Mouse (Mus musculus) intestine, embryonic 15.5 days (tissue): ENCODE measurements at regions not wholly inside any gene's neighbourhood (a gene's known extent, or its start where the extent isn't known, plus 50 kb on each side); places are given as distances from the start of the nearest gene placed in this dataset.

Experiments used
- ATAC-seq: fragments of 200-750 bp; cut with Nextera tagmentation; 2 replicates; pipeline ENCODE4 v1.8.0; 2017; ENCODE audit warnings: moderate TSS enrichment, moderate library complexity
- H3K27ac ChIP-seq: fragments of 300-500 bp; sonication (generic); 2 replicates; pipeline ENCODE4 v1.5.1; 2015; ENCODE audit warnings: mild to moderate bottlenecking, inconsistent platforms
- H3K27me3 ChIP-seq: fragments of 300-500 bp; sonication (generic); replicated peaks from 2 replicates; pipeline ENCODE4 v1.6.1; 2015; ENCODE audit warnings: inconsistent platforms
- H3K36me3 ChIP-seq: fragments of 300-500 bp; sonication (generic); 2 replicates; pipeline ENCODE4 v1.6.1; 2015; ENCODE audit warnings: inconsistent platforms
- H3K4me1 ChIP-seq: fragments of 300-500 bp; sonication (generic); replicated peaks from 2 replicates; pipeline ENCODE4 v1.6.1; 2015; ENCODE audit warnings: inconsistent platforms
- H3K4me2 ChIP-seq: fragments of 300-500 bp; sonication (generic); replicated peaks from 2 replicates; pipeline ENCODE4 v1.6.1; 2015; ENCODE audit warnings: mild to moderate bottlenecking, inconsistent platforms
- H3K4me3 ChIP-seq: fragments of 300-500 bp; sonication (generic); replicated peaks from 2 replicates; pipeline ENCODE4 v1.5.1; 2015; ENCODE audit warnings: inconsistent platforms
- H3K9ac ChIP-seq: fragments of 300-500 bp; sonication (generic); 2 replicates; pipeline ENCODE4 v1.6.1; 2015; ENCODE audit warnings: inconsistent platforms
- H3K9me3 ChIP-seq: fragments of 300-500 bp; sonication (generic); 2 replicates; pipeline ENCODE4 v1.6.1; 2016; ENCODE audit warnings: inconsistent platforms
- WGBS: fragments of 180-500 bp; shearing (Covaris S2); methylation state at CpG from one replicate; pipeline ENCODE4 v1.1.7; 2015; 5-methylcytosine and 5-hydroxymethylcytosine counted together

DNA sequence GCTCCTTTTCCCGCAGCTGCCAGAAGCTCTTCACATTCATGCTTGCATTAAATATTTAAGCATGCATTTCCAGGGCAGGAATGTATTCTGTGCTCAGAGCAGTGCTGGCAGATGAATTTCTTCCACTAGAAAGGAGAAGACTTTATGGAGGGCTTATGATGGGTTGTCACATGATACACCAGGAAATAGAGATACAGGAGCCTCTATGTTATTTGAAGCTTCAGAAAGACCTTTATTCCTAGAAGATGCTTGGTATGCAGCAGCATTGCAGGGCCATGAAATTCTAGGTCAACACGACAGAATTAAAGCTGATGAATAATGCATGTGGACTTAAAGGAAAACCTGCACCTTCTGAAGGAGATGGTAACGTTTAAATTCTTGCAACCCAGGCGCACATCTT, 212.1 kb downstream of the Adgrg6 start:
- Histone ChIP-seq H3K4me3 (no peak overlapping the region), H3K27ac (no peak overlapping the region), H3K4me1 (no peaks in the 10 kb centered on the region), H3K36me3 (no peaks in the 10 kb centered on the region), H3K27me3 (no peaks in the 10 kb centered on the region), H3K9me3 (no peaks in the 10 kb centered on the region), H3K4me2 (no peak overlapping the region), H3K9ac (no peak overlapping the region)
- 71% methylated on average over 4 of the region's 4 CpGs for WGBS
- no peak for ATAC-seq

DNA sequence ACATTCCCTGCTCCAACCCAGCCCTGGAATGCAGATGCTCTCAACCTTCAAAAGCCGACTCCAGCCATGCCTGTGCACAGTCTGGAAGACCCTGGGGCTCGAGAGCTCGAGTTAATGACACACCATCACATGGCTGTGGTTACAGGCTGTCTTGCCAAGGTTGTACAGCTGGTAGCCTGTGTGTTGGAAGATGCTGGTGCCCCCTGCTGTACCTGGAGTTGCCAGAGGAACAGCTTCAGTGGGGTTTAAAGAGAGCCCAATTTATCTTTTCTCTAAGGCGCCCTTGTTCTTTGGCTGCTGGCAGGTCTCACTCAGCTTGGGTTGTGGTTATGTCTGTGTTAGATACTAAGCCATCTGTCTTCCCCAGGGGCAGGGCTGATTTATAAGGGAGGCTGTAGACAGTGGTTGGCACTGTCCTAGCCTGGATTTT, 212.8 kb downstream of the Adgrg6 start:
- no peak overlapping the region for H3K4me2 ChIP-seq
- no peak overlapping the region for H3K4me3 ChIP-seq
- no peaks in the 10 kb centered on the region for H3K36me3 ChIP-seq
- 35% methylated on average over 4 of the region's 4 CpGs for WGBS
- H3K9me3 ChIP-seq: no peaks in the 10 kb centered on the region
- no peak for ATAC-seq
- no peak overlapping the region for H3K9ac ChIP-seq
- no peaks in the 10 kb centered on the region for H3K4me1 ChIP-seq
- H3K27ac ChIP-seq: no peak overlapping the region
- H3K27me3 ChIP-seq: no peaks in the 10 kb centered on the region

DNA sequence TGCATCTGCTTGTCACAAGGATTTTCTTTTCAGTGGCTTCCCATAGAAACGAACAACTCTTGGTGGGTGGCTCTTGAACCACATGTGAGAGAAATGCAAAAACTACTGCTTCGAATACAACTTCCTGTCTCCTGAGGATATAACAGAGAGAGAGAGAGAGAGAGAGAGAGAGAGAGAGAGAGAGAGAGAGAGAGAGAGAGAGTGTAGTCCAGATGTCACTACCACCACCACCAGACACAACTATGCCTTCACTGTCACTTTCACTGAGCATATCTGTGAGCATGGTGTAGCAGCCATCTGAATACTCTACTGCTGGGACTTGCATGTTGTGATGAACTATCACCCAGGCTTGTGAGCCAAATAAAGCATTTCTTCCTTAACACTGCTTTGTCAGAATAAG, 216.6 kb downstream of the Adgrg6 start:
- WGBS: 52% methylated on average over 2 of the region's 2 CpGs
- no peaks in the 10 kb centered on the region for H3K27me3 ChIP-seq
- no peaks in the 10 kb centered on the region for H3K36me3 ChIP-seq
- no peak overlapping the region for H3K9ac ChIP-seq
- H3K4me2 ChIP-seq: no peak overlapping the region
- H3K4me1 ChIP-seq: no peaks in the 10 kb centered on the region
- no peak overlapping the region for H3K27ac ChIP-seq
- H3K4me3 ChIP-seq: no peak overlapping the region
- H3K9me3 ChIP-seq: no peaks in the 10 kb centered on the region
- no peak for ATAC-seq

DNA sequence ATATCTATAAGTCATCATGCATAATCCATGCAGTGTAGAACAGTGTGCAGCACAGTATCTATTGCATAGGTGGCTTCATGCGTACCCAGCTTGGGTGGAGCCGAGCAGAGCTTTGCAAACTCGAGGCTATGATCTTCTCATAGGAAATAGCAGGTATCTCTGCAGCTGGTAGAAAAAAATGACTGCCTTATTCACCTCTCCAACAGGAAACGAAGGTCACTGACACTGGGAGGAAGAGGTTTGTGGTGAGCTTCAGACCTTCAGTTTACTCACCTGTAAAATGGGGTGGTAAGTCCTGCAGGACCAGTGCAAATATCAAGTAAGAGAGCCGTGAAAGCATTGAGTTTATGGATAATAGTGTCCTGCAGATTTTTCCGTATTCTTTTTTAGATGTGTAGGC, 219.2 kb downstream of the Adgrg6 start:
- 85% methylated on average over 6 of the region's 6 CpGs for WGBS
- no peak for ATAC-seq
- Histone ChIP-seq H3K4me1 (no peaks in the 10 kb centered on the region), H3K27ac (no peak overlapping the region), H3K4me3 (no peak overlapping the region), H3K27me3 (no peaks in the 10 kb centered on the region), H3K9ac (no peak overlapping the region), H3K36me3 (no peaks in the 10 kb centered on the region), H3K4me2 (no peak overlapping the region), H3K9me3 (no peaks in the 10 kb centered on the region)

DNA sequence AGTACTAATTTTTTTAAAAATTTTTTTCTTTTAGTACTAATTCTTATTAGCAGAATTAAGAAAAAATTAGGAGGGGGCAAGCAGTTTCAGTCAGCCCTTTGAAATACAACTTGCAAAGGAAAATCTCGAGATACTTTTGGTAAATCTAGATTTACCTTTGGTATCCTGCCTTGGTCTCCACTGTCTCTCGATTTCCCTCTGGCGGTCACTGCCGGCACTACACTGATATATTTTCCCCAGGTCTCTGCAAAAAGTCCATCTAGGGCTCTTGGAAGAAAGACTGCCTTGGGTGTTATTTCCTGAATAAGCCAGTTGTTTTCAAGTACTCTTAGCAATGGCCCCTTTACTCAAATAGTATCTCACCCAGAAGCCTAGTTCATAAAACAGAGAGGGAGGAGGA, 224.0 kb downstream of the Adgrg6 start:
- no peak overlapping the region for H3K9ac ChIP-seq
- no peak overlapping the region for H3K27ac ChIP-seq
- no peak for ATAC-seq
- H3K4me3 ChIP-seq: no peak overlapping the region
- no peaks in the 10 kb centered on the region for H3K9me3 ChIP-seq
- H3K36me3 ChIP-seq: no peaks in the 10 kb centered on the region
- H3K4me1 ChIP-seq: no peaks in the 10 kb centered on the region
- H3K27me3 ChIP-seq: no peaks in the 10 kb centered on the region
- WGBS: 5% methylated on average over 4 of the region's 4 CpGs
- H3K4me2 ChIP-seq: no peak overlapping the region

DNA sequence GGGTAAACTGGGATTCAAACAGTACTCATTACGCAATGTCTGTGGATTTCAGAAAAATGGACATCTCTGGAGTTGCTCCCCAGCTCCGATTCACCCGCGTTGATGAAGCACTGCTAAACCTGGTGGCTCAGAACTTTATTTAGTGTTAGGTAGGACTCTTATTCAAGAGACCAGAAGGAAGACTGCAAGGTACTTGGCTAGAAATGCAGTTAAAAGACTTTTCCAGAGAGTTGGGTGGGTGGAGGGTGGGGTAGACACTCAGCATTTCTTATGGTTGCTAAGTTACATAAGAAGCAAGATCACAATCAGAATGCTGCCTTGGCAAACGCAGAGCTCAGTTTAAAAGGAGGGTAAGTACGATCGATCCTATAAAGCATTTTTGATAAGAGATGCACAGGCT, 230.2 kb downstream of the Adgrg6 start:
- Histone ChIP-seq H3K4me1 (no peaks in the 10 kb centered on the region), H3K36me3 (no peaks in the 10 kb centered on the region), H3K4me3 (no peak overlapping the region), H3K27ac (no peak overlapping the region), H3K9ac (no peak overlapping the region), H3K4me2 (no peak overlapping the region), H3K27me3 (no peaks in the 10 kb centered on the region), H3K9me3 (no peaks in the 10 kb centered on the region)
- no peak for ATAC-seq
- 84% methylated on average over 7 of the region's 7 CpGs for WGBS

DNA sequence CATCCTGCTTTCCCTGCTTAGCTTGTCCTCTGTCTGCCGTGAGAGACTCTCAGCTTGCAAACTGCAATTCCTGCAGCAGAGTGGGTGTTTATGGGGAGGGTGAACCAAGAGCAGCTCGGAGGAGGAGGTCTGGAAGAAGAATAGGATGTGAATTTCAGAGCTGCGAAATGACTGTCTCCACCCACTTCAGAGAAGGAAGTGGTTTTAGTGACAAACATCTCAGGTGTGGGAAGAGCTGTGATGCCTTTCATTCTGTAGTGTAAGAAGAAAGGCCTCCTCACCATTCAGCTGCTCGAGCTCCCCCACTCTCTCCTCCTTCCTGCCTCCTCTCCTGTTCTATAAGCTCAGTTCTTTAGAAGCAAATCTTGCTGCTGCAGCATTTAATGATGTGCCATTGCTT, 230.9 kb downstream of the Adgrg6 start:
- no peak for ATAC-seq
- Histone ChIP-seq H3K4me1 (no peaks in the 10 kb centered on the region), H3K9ac (no peak overlapping the region), H3K27me3 (no peaks in the 10 kb centered on the region), H3K4me3 (no peak overlapping the region), H3K36me3 (no peaks in the 10 kb centered on the region), H3K9me3 (no peaks in the 10 kb centered on the region), H3K27ac (no peak overlapping the region), H3K4me2 (no peak overlapping the region)
- WGBS: 37% methylated on average over 4 of the region's 4 CpGs

DNA sequence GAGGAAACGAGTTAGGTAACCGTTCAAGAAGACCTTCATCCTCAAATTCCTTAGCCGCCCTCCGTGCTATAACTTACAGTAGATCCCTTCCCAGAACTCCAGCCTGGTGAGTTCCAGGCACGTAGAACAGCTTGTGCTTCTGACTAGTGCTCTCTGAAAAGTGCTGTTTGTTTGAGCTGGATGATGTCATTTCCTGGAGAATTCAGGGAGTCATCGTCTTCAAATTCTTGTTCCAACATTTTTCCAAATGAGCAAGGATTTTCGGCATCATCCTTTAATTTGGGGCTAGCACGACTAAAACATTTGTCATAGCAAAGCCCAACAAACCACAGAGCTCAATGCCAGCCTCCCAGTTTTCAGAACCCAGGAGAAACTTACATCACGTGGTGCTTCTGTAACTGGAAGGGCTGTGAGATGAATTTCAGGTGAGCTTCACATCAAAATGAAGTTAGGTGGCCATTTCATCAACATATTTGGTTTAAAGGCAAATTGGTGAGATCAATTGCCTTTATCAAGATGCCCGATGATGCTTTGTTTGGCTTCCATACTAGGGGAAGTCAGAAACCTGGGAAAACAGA, 231.4 kb downstream of the Adgrg6 start:
- ATAC-seq: no peak
- Histone ChIP-seq H3K4me3 (no peak overlapping the region), H3K4me1 (no peaks in the 10 kb centered on the region), H3K27me3 (no peaks in the 10 kb centered on the region), H3K9ac (no peak overlapping the region), H3K36me3 (no peaks in the 10 kb centered on the region), H3K9me3 (no peaks in the 10 kb centered on the region), H3K4me2 (no peak overlapping the region), H3K27ac (no peak overlapping the region)
- WGBS: 69% methylated on average over 10 of the region's 10 CpGs

DNA sequence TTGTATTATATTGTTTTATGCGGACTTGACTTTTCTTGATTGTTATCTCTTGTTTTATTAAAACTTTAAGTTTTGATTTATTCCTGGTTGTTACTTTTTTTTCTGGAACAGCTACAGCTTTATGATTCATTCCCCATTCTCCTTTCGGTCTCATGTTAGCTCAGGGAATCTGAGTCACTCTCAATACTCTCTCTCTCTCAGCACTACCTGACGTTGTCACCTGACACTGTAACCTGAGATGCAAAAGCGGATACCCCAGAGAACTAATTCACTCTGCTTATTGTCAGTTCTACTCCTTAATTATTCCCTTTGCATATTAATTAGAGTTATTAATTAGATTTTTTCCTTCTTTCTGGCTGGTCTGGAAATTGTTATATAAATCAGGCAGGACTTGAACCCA, 232.5 kb downstream of the Adgrg6 start:
- 72% methylated on average over 4 of the region's 4 CpGs for WGBS
- no peak for ATAC-seq
- no peaks in the 10 kb centered on the region for H3K9me3 ChIP-seq

DNA sequence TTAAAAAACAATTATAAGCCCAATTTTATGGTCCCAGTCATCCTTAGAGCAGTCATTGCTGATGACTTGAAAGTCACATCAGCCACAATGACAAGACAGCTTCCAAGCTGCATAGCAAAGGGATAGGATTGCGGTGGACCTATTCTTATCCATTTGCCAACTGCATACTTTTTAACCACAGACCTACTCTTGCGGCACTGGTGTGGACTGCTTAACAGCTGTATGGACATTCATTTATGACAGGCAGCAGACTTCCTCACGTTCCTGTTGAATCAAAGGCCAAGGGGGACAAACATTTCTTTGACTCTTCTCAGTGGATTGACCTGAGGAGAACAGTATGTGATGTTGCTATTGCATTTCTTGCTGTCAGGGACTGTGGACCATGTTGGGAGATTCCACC, 233.5 kb downstream of the Adgrg6 start:
- WGBS: 72% methylated on average over 3 of the region's 3 CpGs
- Histone ChIP-seq H3K4me1 (no peaks in the 10 kb centered on the region), H3K27ac (no peak overlapping the region), H3K9me3 (no peaks in the 10 kb centered on the region), H3K36me3 (no peaks in the 10 kb centered on the region), H3K4me3 (no peak overlapping the region), H3K9ac (no peak overlapping the region), H3K27me3 (no peaks in the 10 kb centered on the region), H3K4me2 (no peak overlapping the region)
- ATAC-seq: no peak

More for the DNA sequence above, 232.5 kb downstream of the Adgrg6 start:
- Histone ChIP-seq H3K4me2 (no peak overlapping the region), H3K36me3 (no peaks in the 10 kb centered on the region), H3K4me1 (no peaks in the 10 kb centered on the region), H3K9ac (no peak overlapping the region), H3K27me3 (no peaks in the 10 kb centered on the region), H3K4me3 (no peak overlapping the region), H3K27ac (no peak overlapping the region)

DNA sequence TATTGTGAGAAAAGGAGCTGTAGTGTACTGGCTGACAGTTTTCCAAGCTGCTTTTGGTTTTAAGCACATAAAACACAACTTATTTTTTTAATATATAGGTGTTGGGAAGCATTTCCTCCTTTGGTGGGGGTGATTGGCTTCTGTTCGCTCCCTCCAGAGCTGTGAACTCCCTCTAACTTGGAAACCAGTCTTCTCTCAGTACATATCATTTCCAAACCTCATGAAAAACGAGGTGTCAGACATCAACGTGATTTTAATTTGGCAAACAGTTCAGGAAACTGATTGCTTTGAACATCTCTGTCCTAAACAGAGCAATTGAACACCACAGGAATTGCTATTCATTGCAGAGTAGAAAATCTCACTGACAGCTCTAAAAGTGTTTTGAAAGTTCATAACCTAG, 238.6 kb downstream of the Adgrg6 start:
- no peak overlapping the region for H3K27ac ChIP-seq
- WGBS: 53% methylated on average over 3 of the region's 3 CpGs
- no peak for ATAC-seq
- H3K9ac ChIP-seq: no peak overlapping the region
- H3K4me3 ChIP-seq: no peak overlapping the region
- H3K27me3 ChIP-seq: no peaks in the 10 kb centered on the region
- no peaks in the 10 kb centered on the region for H3K36me3 ChIP-seq
- H3K4me2 ChIP-seq: no peak overlapping the region
- no peaks in the 10 kb centered on the region for H3K4me1 ChIP-seq
- no peaks in the 10 kb centered on the region for H3K9me3 ChIP-seq

DNA sequence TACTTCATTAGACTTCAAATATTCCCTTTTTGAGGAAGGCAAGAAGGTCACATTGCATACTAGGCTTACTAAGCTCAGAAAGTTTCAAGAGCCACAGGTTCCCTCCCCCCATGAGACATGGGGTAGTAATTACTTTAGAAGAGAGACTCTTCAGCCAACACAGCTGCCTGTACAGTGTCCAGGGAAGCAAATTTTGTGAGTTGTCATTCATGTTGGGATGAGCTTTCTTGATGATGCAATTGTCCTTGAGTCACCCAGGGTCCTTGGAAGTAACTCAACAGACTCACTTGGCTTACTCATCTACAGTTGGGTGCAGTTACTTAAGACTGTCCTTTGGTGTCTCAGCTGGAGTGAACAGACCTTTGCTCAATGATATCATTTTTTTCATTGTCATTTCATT, 242.0 kb downstream of the Adgrg6 start:
- no peaks in the 10 kb centered on the region for H3K27me3 ChIP-seq

DNA sequence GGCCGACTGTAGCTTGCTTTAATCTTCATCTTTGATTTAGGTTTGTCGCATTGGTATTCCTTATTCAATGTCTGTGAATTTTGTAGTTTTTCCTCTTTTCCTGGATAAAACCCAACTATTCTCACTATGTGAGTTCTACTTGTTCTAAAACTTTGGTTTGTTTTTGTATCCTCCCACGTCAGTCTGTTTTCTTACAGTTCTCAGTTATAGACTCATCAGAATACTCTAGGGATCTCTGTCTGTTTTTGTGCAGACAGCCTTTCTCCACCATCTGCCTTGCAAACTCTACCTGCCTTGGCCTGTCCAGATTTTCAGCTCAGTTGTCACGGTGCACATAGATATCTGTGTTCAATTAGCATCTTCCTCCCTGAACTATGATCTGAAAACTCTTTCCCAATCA, 249.3 kb downstream of the Adgrg6 start:
- Histone ChIP-seq H3K27me3 (no peaks in the 10 kb centered on the region), H3K4me3 (no peak overlapping the region), H3K4me2 (no peak overlapping the region), H3K4me1 (no peaks in the 10 kb centered on the region), H3K9me3 (no peaks in the 10 kb centered on the region), H3K27ac (no peak overlapping the region), H3K36me3 (no peaks in the 10 kb centered on the region), H3K9ac (no peak overlapping the region)
- WGBS: 90% methylated on average over 4 of the region's 4 CpGs
- ATAC-seq: no peak

More for the DNA sequence above, 242.0 kb downstream of the Adgrg6 start:
- no peak overlapping the region for H3K4me3 ChIP-seq
- no peak overlapping the region for H3K27ac ChIP-seq
- H3K4me2 ChIP-seq: no peak overlapping the region
- no peaks in the 10 kb centered on the region for H3K4me1 ChIP-seq
- no peaks in the 10 kb centered on the region for H3K36me3 ChIP-seq
- ATAC-seq: no peak
- no peaks in the 10 kb centered on the region for H3K9me3 ChIP-seq
- H3K9ac ChIP-seq: no peak overlapping the region
